Mouse (Mus musculus) ES-Bruce4 (cell line): Measurements from ENCODE around the gene Frmd4b.

Experiments used
- CTCF ChIP-seq: IDR thresholded peaks from one replicate; pipeline ENCODE4 v1.8.1; 2011; ENCODE audit warnings: low read depth, low read length
- POLR2A ChIP-seq: IDR thresholded peaks from one replicate; pipeline ENCODE4 v1.8.1; 2011; ENCODE audit warnings: low read length; ENCODE audit not compliant: insufficient read depth

DNA sequence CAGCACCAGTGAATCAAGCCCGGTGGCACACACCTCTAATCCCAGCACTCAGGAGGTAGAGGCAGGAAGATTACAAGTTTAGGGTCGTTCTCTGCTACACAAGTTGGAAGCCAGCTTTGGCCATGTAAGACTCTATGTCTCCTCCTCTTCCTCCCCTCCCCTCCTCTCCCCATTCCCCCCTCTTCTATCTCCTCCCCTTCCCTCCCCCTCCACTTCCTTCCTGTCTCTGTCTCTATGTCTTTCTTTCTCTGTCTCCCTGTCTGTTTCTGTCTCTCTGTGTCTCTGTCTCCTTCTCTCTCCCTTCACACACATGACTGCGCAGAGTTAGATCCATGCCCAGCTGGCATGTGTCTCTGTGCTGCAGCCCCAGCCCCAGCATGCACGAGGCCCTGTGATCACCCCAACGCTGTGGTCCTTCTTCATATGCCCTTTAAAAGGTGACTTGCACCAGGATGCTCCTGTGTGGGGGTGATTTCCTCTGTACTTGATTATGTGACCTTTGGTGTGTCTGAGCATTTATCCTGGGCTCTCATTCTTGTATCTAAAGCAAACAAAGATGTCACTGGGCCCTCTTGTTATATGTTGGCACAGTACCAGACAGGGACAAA is 340.3 kb downstream of the Frmd4b start:
- TF ChIP-seq CTCF (no peak), POLR2A (no peak)
